Mouse (Mus musculus) testis, adult 10 weeks (tissue): ENCODE data around the gene Kynu. TPM values are rescaled to one million over a fixed set of nuclear protein-coding genes. Genes with fewer than 3 reads are reported as not detected.

Experiments used
- polyA plus RNA-seq: library from polyadenylated mRNA; stranded (reverse); fragments of 350-450 nt; fragmentation: Illumina TruSeq; extraction: RNeasy Lipid Tissue Mini Kit (QIAGEN cat#74804); gene quantifications from one replicate; pipeline ENCODE4 v1.2.3, GENCODE M21; 2014; ENCODE audit warnings: low read depth, low replicate concordance

Kynu gene
- polyA plus RNA-seq: 0.10 TPM

DNA sequence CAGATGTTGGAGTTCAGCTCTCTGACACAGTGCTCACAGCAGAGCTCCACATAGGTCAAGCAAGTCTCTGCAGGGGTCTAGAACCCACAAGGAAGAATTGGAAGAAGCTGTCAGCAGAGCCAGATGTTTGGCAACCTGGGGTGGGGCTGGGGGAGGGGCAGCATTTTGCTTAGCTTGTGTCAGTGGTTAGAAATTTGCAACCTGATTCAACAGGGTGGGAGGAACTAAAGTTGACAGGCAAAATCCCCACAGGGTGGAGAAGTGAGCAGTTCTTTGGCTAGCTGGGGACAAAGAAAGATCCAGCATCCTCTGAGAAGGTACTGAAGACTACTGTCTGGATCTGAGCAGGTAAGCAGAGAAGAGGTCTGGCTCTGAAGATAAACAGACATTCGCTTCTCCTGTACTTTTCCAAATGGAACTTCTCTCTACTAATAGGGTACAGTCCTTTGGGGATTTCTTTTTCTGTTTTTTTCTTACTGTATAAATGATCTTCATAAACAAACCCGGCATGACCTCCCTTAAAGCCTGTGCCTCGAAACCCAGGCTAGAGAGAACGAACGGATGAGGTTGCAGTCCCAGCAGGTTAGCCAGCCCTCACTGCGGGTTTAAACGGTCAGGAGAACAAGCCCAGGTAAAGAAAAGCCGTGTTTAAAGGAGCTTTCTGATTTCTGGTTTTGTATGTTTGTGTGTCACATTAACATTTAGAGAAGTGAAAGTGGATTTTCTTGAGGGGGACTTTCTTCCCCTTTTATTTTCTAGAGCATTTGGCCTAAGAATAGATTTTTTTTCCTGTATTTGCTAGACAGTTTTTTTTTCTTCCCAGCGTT is at the start of gene Kynu:
Gene Kynu, plus strand, starts transcription at position 268 of the 827 bp plus-strand sequence.

Other genes with a start within 250 kb of the Kynu start
- 3.4 TPM for gene Arhgap15, start 193.5 kb downstream of the Kynu start, polyA plus RNA-seq